Mouse (Mus musculus) R1 (cell line): ENCODE measurements around the gene Suox.

Source experiments
- DNase-seq: peaks from one replicate; pipeline ENCODE4 v3.0.0-alpha.2; 2018; ENCODE audit warnings: low read depth, low spot score

Suox gene

GRCm38 (mm10) chr10:128673763-128674468, at the start of gene Suox:
Suox (minus strand) TSS chr10:128674073.
- peak; percentile 87 for DNase-seq

GRCm38 (mm10) chr10:128715559-128716537, 42.0 kb upstream of the Suox start:
- peak; percentile 43 for DNase-seq

- DNase-seq: peak; percentile 64
Measured at GRCm38 (mm10) chr10:128711318-128711717, 37.4 kb upstream of the Suox start.

- no peak for DNase-seq
Measured at GRCm38 (mm10) chr10:128705317-128705693, 31.4 kb upstream of the Suox start.

- DNase-seq: peak; percentile 92
Measured at GRCm38 (mm10) chr10:128704491-128705316, 30.8 kb upstream of the Suox start, which contains the start of gene Cdk2. Cdk2 (minus strand) TSS chr10:128705031.

GRCm38 (mm10) chr10:128703895-128704294, 30.0 kb upstream of the Suox start, which contains the start of gene Pmel:
Pmel (plus strand) TSS chr10:128704195.
- no peak for DNase-seq

GRCm38 (mm10) chr10:128702328-128703007, 28.6 kb upstream of the Suox start:
- no peak for DNase-seq

GRCm38 (mm10) chr10:128700712-128701111, 26.8 kb upstream of the Suox start:
- no peak for DNase-seq

- DNase-seq: no peak
Measured at GRCm38 (mm10) chr10:128699611-128700010, 25.7 kb upstream of the Suox start.

GRCm38 (mm10) chr10:128699006-128699405, 25.1 kb upstream of the Suox start:
- no peak for DNase-seq

- DNase-seq: peak; percentile 64
Measured at GRCm38 (mm10) chr10:128697072-128697725, 23.3 kb upstream of the Suox start.

GRCm38 (mm10) chr10:128695992-128696807, 22.3 kb upstream of the Suox start, which contains the start of gene Rab5b:
Rab5b (minus strand) TSS chr10:128696264.
- DNase-seq: peak; percentile 100

GRCm38 (mm10) chr10:128695411-128695991, 21.6 kb upstream of the Suox start:
- no peak for DNase-seq

GRCm38 (mm10) chr10:128674469-128675008, 666 bp upstream of the Suox start:
- DNase-seq: peak; percentile 51

- DNase-seq: no peak
Measured at GRCm38 (mm10) chr10:128671148-128671547, 2.7 kb downstream of the Suox start.

- peak; percentile 88 for DNase-seq
Measured at GRCm38 (mm10) chr10:128668790-128669672, 4.8 kb downstream of the Suox start.

GRCm38 (mm10) chr10:128665806-128666205, 8.1 kb downstream of the Suox start:
- no peak for DNase-seq

GRCm38 (mm10) chr10:128665307-128665706, 8.6 kb downstream of the Suox start:
- no peak for DNase-seq
